ENCODE assay signal across 8 mouse cellular contexts in genomic region chr3:40744024-40744835, GRCm38 (mm10). TPM values are rescaled to one million over a fixed set of nuclear protein-coding genes. Genes with fewer than 3 reads are reported as not detected.
A peak's percentile ranks its signal among the peaks of the same experiment; 100 is the strongest.
DNase-seq lines count a peak whose midpoint lies in the region; ATAC-seq and TF ChIP-seq lines count a peak whose summit lies in the region.

Hspa4l (plus strand) TSS chr3:40744495.

- H3K36me3 ChIP-seq in heart, adult 2 months (ENCODE audit: control insufficient read depth, insufficient read depth, low read length) = no peaks in the 10 kb centered on the region; the same call in 1 of the 2 replicates
- H3K36me3 ChIP-seq in hindbrain, embryonic 16.5 days (ENCODE audit: control insufficient read depth, insufficient read depth, low read length) = no peaks in the 10 kb centered on the region
- no peaks in the 10 kb centered on the region for H3K36me3 ChIP-seq in liver, postnatal 0 days (replicated peaks; ENCODE audit: insufficient read depth, low read length)

- H3K9me3 ChIP-seq in hindbrain, embryonic 16.5 days (ENCODE audit: control insufficient read depth, low read length) = no peaks in the 10 kb centered on the region
- no peaks in the 10 kb centered on the region for H3K9me3 ChIP-seq in liver, postnatal 0 days (ENCODE audit: low read length)

- TF ChIP-seq POLR2A in heart, adult 2 months (IDR thresholded peaks at IDR 0.05; ENCODE audit: insufficient read depth, low read depth, low read length) = no peak

- TF ChIP-seq EP300 in heart, adult 2 months (IDR thresholded peaks at IDR 0.05; ENCODE audit: insufficient read depth, low read depth, low read length) = no peak
- TF ChIP-seq EP300 in liver, postnatal 0 days (IDR thresholded peaks at IDR 0.05; ENCODE audit: low read depth) = no peak

- peak within 1 kb of the TSS; percentile 93 for H3K9ac ChIP-seq in heart, adult 2 months (ENCODE audit: low read depth, low read length)
- H3K9ac ChIP-seq in hindbrain, embryonic 16.5 days (ENCODE audit: low read depth, low read length) = peak within 1 kb of the TSS; percentile 87
- H3K9ac ChIP-seq in liver, postnatal 0 days (replicated peaks) = peak within 1 kb of the TSS; percentile 89

- intact Hi-C loops in heart, adult 2 months (cut with DNase I) = loop anchor here (2.0 kb wide), 1 partner anchor 219 kb away; no protein-coding TSS in a partner anchor

- no peaks in the 10 kb centered on the region for H3K79me2 ChIP-seq in heart, adult 2 months (replicated peaks; ENCODE audit: control insufficient read depth, insufficient read depth, low read length)

- TF ChIP-seq CTCF in heart, adult 2 months (IDR thresholded peaks at IDR 0.05) = no peak
- no peak for TF ChIP-seq CTCF in liver, postnatal 0 days (IDR thresholded peaks at IDR 0.05; ENCODE audit: low read depth)

- peak within 1 kb of the TSS; percentile 90 for H3K27ac ChIP-seq in heart, adult 2 months
- peak within 1 kb of the TSS; percentile 94 for H3K27ac ChIP-seq in hindbrain, embryonic 16.5 days (ENCODE audit: low read depth, low read length)
- H3K27ac ChIP-seq in liver, postnatal 0 days (ENCODE audit: low read depth) = peak within 1 kb of the TSS; percentile 92

- peaks cover 6% of the 10 kb centered on the region for H3K4me1 ChIP-seq in heart, adult 2 months (ENCODE audit: control insufficient read depth, insufficient read depth, low read length)
- peaks cover 11% of the 10 kb centered on the region for H3K4me1 ChIP-seq in hindbrain, embryonic 16.5 days (ENCODE audit: control insufficient read depth, insufficient read depth, low read depth, low read length)
- H3K4me1 ChIP-seq in liver, postnatal 0 days (ENCODE audit: insufficient read depth) = peaks cover 10% of the 10 kb centered on the region

- 36% methylated on average over 16 of the region's 16 CpGs for WGBS in heart, adult 2 months
- 16% methylated on average over 16 of the region's 16 CpGs for WGBS in hindbrain, embryonic 16.5 days
- WGBS in liver, postnatal 0 days (ENCODE audit: insufficient replicate concordance) = 30% methylated on average over 16 of the region's 16 CpGs

- no peaks in the 10 kb centered on the region for H3K27me3 ChIP-seq in heart, adult 2 months (ENCODE audit: control insufficient read depth, insufficient read depth, low read length)
- no peaks in the 10 kb centered on the region for H3K27me3 ChIP-seq in hindbrain, embryonic 16.5 days (replicated peaks; ENCODE audit: control insufficient read depth, insufficient read depth, low read length)
- H3K27me3 ChIP-seq in liver, postnatal 0 days (ENCODE audit: insufficient read depth, low read length) = no peaks in the 10 kb centered on the region

- peak in 1 of 2 experiments; percentile 4 for DNase-seq in heart, adult 2 months
- DNase-seq in heart, adult 11 months = no peak
- no peak for DNase-seq in adrenal gland, adult 8-10 months
- peak; percentile 5 for DNase-seq in fibroblast of lung, adult 2 months (ENCODE audit: low read depth)
- peak; percentile 16 for DNase-seq in liver, postnatal 0 days
- DNase-seq in Muller cell, postnatal 12 days (ENCODE audit: inconsistent ontology term) = no peak

- peak within 1 kb of the TSS; percentile 97 for H3K4me3 ChIP-seq in heart, adult 2 months
- peak within 1 kb of the TSS; percentile 68 for H3K4me3 ChIP-seq in hindbrain, embryonic 16.5 days (ENCODE audit: low read length)
- H3K4me3 ChIP-seq in liver, postnatal 0 days (ENCODE audit: low read depth, low read length) = peak within 1 kb of the TSS; percentile 94

- peak within 1 kb of the TSS; percentile 94 for H3K4me2 ChIP-seq in hindbrain, embryonic 16.5 days (ENCODE audit: low read length)
- peak within 1 kb of the TSS; percentile 99 for H3K4me2 ChIP-seq in liver, postnatal 0 days (ENCODE audit: low read depth, low read length)

- ATAC-seq in hindbrain, embryonic 16.5 days = no peak
- no peak for ATAC-seq in liver, postnatal 0 days
- no peak for ATAC-seq in neutrophil, adult 5-6 weeks (ENCODE audit: extremely low read depth, insufficient number of reproducible peaks, low FRiP score, poor library complexity, severe bottlenecking)

RNA-seq across cellular contexts. Expression of gene Hspa4l, which starts in this region (rescaled TPM):
- total RNA-seq in heart, adult 2 months (2021) = 10 to 100 TPM; 52.9 to 55.4 TPM
- 6.8 and 11.9 TPM in 2 replicates for polyA plus RNA-seq in heart, adult 2 months (2012; rRNA removed)
- total RNA-seq in adrenal gland, adult 8-10 months (2022) = 100 to 1,000 TPM in 1 of 4 experiments, 10 to 100 TPM in 3; 68.7 to 102 (median 70.5) TPM
- 51.5 and 56.3 TPM in 2 replicates for polyA plus RNA-seq in hindbrain, embryonic 16.5 days (2015; fragmentation: Nextera tagmentation; extraction: Ambion mirVana)
- polyA plus RNA-seq in liver, postnatal 0 days (2015; fragmentation: Nextera tagmentation; extraction: Ambion mirVana) = 7.8 and 11.7 TPM in 2 replicates
- total RNA-seq in neutrophil, adult 5-6 weeks (2017) = 21.3 and 23.0 TPM in 2 replicates

Comparison
In these comparisons a context has a peak if more than half of its experiments do, and no peak if none do; other contexts are left out.
1. DNase-seq: peak in fibroblast of lung, adult 2 months (single experiment) and liver, postnatal 0 days (single experiment); none in heart, adult 11 months (single experiment), adrenal gland, adult 8-10 months (single experiment) and Muller cell, postnatal 12 days (single experiment).
2. Peak in every context shown above with its lines, with median percentiles within 50 percentile points of each other: H3K27ac ChIP-seq, H3K4me3 ChIP-seq and H3K9ac ChIP-seq.